Comparison of ENCODE assay signal across 13 mouse cellular contexts in the genomic region with DNA sequence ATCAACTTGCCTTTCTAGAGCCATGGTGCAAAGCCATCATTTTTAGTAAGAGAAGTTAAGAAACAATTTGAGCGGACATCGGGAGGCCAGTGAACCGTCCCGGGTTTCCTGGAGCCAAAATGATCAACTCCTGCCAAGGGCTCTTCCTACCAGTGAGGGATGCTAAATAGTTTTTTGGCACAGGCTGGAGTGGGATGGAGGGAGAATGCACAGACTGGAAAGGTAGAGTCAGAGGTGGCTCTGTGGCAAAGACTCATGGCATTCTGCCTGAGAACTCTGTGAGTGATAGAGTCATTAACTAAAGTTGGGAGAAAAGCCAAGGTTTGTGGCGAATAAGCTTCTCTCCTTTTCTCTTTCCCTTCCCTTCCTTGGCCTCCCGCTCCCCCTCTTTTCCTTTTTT. TPM values are rescaled to one million over a fixed set of nuclear protein-coding genes. Genes with fewer than 3 reads are reported as not detected.
DNase-seq lines count a peak whose midpoint lies in the region; ATAC-seq and TF ChIP-seq lines count a peak whose summit lies in the region.
"Had no signal": no experiment of that assay in that cellular context is flagged by ENCODE, and none has a peak within 500 bp of the region (broad histone marks: within the 10 kb centered on the region; RNA-seq: fewer than 3 reads in every experiment).

No protein-coding gene starts in this region.

- no peaks in the 10 kb centered on the region; the same call in 1 of the 2 replicates for H3K4me1 ChIP-seq in hindbrain, embryonic 14.5 days (replicated peaks; ENCODE audit: control insufficient read depth, insufficient read depth, low read length)
- no peaks in the 10 kb centered on the region for H3K4me1 ChIP-seq in hindbrain, embryonic 11.5 days (replicated peaks; ENCODE audit: control insufficient read depth, insufficient read depth, low read length)
- H3K4me1 ChIP-seq in liver, adult 2 months (ENCODE audit: control insufficient read depth, insufficient read depth, low read length): no peaks in the 10 kb centered on the region
- peaks cover 33% of the 10 kb centered on the region for H3K4me1 ChIP-seq in liver, embryonic 11.5 days (replicated peaks; ENCODE audit: control insufficient read depth, insufficient read depth, low read length)

- DNase-seq in hindbrain, embryonic 14.5 days (ENCODE audit: low spot score): peak; percentile 61
- DNase-seq in hindbrain, embryonic 11.5 days (ENCODE audit: low spot score): no peak
- peak; percentile 63 for DNase-seq in liver, adult 2 months (ENCODE audit: extremely low read depth, low read depth, low spot score)
- DNase-seq in liver, embryonic 11.5 days (ENCODE audit: low spot score): no peak
- peak; percentile 75 for DNase-seq in Patski (ENCODE audit: low read depth, low spot score)
- peak; percentile 71 for DNase-seq in kidney, postnatal 14 days
- no peak for DNase-seq in right cerebral cortex, adult 18-20 months
- DNase-seq: cerebellum, adult 2 months; gastrocnemius, adult 2 months; heart, postnatal 36 days had no signal

- no peak overlapping the region for H3K9ac ChIP-seq in hindbrain, embryonic 14.5 days
- H3K9ac ChIP-seq in hindbrain, embryonic 11.5 days (ENCODE audit: low read depth, low read length): no peak overlapping the region
- H3K9ac ChIP-seq in liver, adult 2 months (ENCODE audit: low read depth, low read length): no peak overlapping the region
- H3K9ac ChIP-seq in liver, embryonic 11.5 days (ENCODE audit: low read depth, low read length): no peak overlapping the region
- H3K9ac ChIP-seq: limb, embryonic 15.5 days had no signal

- in situ Hi-C loops in Patski (cut with MboI; ENCODE audit: low pct_unique_long_range_greater_than_20kb): no loop called here

- peak; percentile 77; the same call in 1 of the 2 replicates for ATAC-seq in hindbrain, embryonic 14.5 days (ENCODE audit: low FRiP score)
- no peak for ATAC-seq in hindbrain, embryonic 11.5 days (ENCODE audit: low FRiP score)
- no peak for ATAC-seq in liver, embryonic 11.5 days (replicated peaks; ENCODE audit: low FRiP score)
- ATAC-seq in Patski: peak; percentile 44
- ATAC-seq: lung, postnatal 0 days had no signal

- TF ChIP-seq POLR2A in liver, adult 2 months (IDR thresholded peaks at IDR 0.05; ENCODE audit: extremely low read depth, insufficient read depth, low read length): no peak

- CTCF ChIA-PET in Patski (lab: Charles Lee): interaction anchor here (1.1 kb wide), 1 partner anchor 10 kb away, joined by 3 read pairs; no protein-coding TSS in a partner anchor

- no peaks in the 10 kb centered on the region for H3K9me3 ChIP-seq in hindbrain, embryonic 14.5 days (ENCODE audit: control insufficient read depth, low read length)
- no peaks in the 10 kb centered on the region for H3K9me3 ChIP-seq in hindbrain, embryonic 11.5 days (ENCODE audit: control insufficient read depth, low read length)
- H3K9me3 ChIP-seq in liver, embryonic 11.5 days (ENCODE audit: control insufficient read depth, low read length): no peaks in the 10 kb centered on the region
- H3K9me3 ChIP-seq: limb, embryonic 15.5 days had no signal

- H3K36me3 ChIP-seq in hindbrain, embryonic 14.5 days (replicated peaks; ENCODE audit: control insufficient read depth, insufficient read depth): no peaks in the 10 kb centered on the region
- no peaks in the 10 kb centered on the region for H3K36me3 ChIP-seq in hindbrain, embryonic 11.5 days (ENCODE audit: control insufficient read depth, insufficient read depth, low read length)
- H3K36me3 ChIP-seq in liver, adult 2 months (ENCODE audit: control insufficient read depth, insufficient read depth, low read length): no peaks in the 10 kb centered on the region
- H3K36me3 ChIP-seq in liver, embryonic 11.5 days (ENCODE audit: control insufficient read depth, insufficient read depth, low read length): no peaks in the 10 kb centered on the region
- H3K36me3 ChIP-seq: limb, embryonic 15.5 days had no signal

- H3K79me2 ChIP-seq in liver, adult 2 months (ENCODE audit: control insufficient read depth, insufficient read depth, low read length): peaks cover 11% of the 10 kb centered on the region; the same call in 1 of the 2 replicates

- H3K4me3 ChIP-seq in hindbrain, embryonic 14.5 days (replicated peaks; ENCODE audit: low read length): no peak overlapping the region
- no peak overlapping the region for H3K4me3 ChIP-seq in hindbrain, embryonic 11.5 days (ENCODE audit: low read depth, low read length)
- no peak overlapping the region for H3K4me3 ChIP-seq in liver, adult 2 months (ENCODE audit: insufficient read depth, low read depth, low read length)
- H3K4me3 ChIP-seq in liver, embryonic 11.5 days (ENCODE audit: low read depth, low read length): no peak overlapping the region
- H3K4me3 ChIP-seq: gastrocnemius, adult 2 months; limb, embryonic 15.5 days had no signal

- 68% methylated on average over 6 of the region's 6 CpGs for WGBS in hindbrain, embryonic 14.5 days
- WGBS in hindbrain, embryonic 11.5 days: 89% methylated on average over 6 of the region's 6 CpGs
- WGBS in liver, adult 2 months: 22% methylated on average over 6 of the region's 6 CpGs
- WGBS in liver, embryonic 11.5 days: 89% methylated on average over 6 of the region's 6 CpGs

- no peak for TF ChIP-seq CTCF in liver, adult 2 months (IDR thresholded peaks at IDR 0.05; ENCODE audit: low read depth, low read length)
- TF ChIP-seq CTCF in Patski (IDR thresholded peaks at IDR 0.05): no peak

- no peaks in the 10 kb centered on the region for H3K27me3 ChIP-seq in hindbrain, embryonic 14.5 days (ENCODE audit: control insufficient read depth, insufficient read depth, low read length)
- no peaks in the 10 kb centered on the region for H3K27me3 ChIP-seq in hindbrain, embryonic 11.5 days (ENCODE audit: control insufficient read depth, insufficient read depth, low read length)
- H3K27me3 ChIP-seq in liver, adult 2 months (ENCODE audit: control insufficient read depth, insufficient read depth, low read length): no peaks in the 10 kb centered on the region
- no peaks in the 10 kb centered on the region for H3K27me3 ChIP-seq in liver, embryonic 11.5 days (replicated peaks; ENCODE audit: control insufficient read depth, insufficient read depth, low read length)
- H3K27me3 ChIP-seq in Patski: no peaks in the 10 kb centered on the region
- H3K27me3 ChIP-seq: limb, embryonic 15.5 days had no signal

- H3K27ac ChIP-seq in hindbrain, embryonic 14.5 days: no peak overlapping the region
- no peak overlapping the region for H3K27ac ChIP-seq in hindbrain, embryonic 11.5 days (ENCODE audit: low read depth, low read length)
- H3K27ac ChIP-seq in liver, adult 2 months (replicated peaks; ENCODE audit: insufficient read depth, low read depth, low read length): no peak overlapping the region
- no peak overlapping the region for H3K27ac ChIP-seq in liver, embryonic 11.5 days (ENCODE audit: low read depth, low read length)
- H3K27ac ChIP-seq: gastrocnemius, adult 2 months; kidney, postnatal 0 days had no signal

- no peak overlapping the region for H3K4me2 ChIP-seq in hindbrain, embryonic 14.5 days (replicated peaks)
- H3K4me2 ChIP-seq in hindbrain, embryonic 11.5 days (replicated peaks; ENCODE audit: low read depth, low read length): no peak overlapping the region
- H3K4me2 ChIP-seq in liver, embryonic 11.5 days: no peak overlapping the region
- H3K4me2 ChIP-seq: limb, embryonic 15.5 days had no signal

- POLR2A ChIA-PET in Patski (lab: Charles Lee): no interaction called here

RNA-seq across cellular contexts. Expression of gene Ston2, which starts 33.6 kb away (rescaled TPM):
- 9.0 and 9.5 TPM in 2 replicates for polyA plus RNA-seq in hindbrain, embryonic 14.5 days (2014; fragmentation: Nextera tagmentation; extraction: Ambion mirVana)
- 6.8 and 10.5 TPM in 2 replicates for polyA plus RNA-seq in hindbrain, embryonic 11.5 days (2014; fragmentation: Nextera tagmentation; extraction: Ambion mirVana)
- total RNA-seq in liver, adult 2 months (2014; rRNA removed): 4.6 and 6.5 TPM in 2 replicates
- 9.3 and 11.4 TPM in 2 replicates for polyA plus RNA-seq in liver, adult 2 months (2012; rRNA removed)
- 29.1 and 33.6 TPM in 2 replicates for polyA plus RNA-seq in liver, embryonic 11.5 days (2014; fragmentation: Nextera tagmentation; extraction: Ambion mirVana)
- 14.8 TPM for polyA plus RNA-seq in Patski (2021)

Comparison
In these comparisons a context has a peak if more than half of its experiments do, and no peak if none do; other contexts are left out.
1. ATAC-seq: peak in hindbrain, embryonic 14.5 days (single experiment) and Patski (single experiment); none in hindbrain, embryonic 11.5 days (single experiment) and liver, embryonic 11.5 days (single experiment).
2. DNase-seq: peak in hindbrain, embryonic 14.5 days (single experiment), liver, adult 2 months (single experiment), Patski (single experiment) and kidney, postnatal 14 days (single experiment); none in hindbrain, embryonic 11.5 days (single experiment), liver, embryonic 11.5 days (single experiment) and right cerebral cortex, adult 18-20 months (single experiment).